Mouse (Mus musculus): ENCODE data around the gene Grm7.

The Grm7 gene

GRCm38 (mm10) chr6:111039099-111039498, 393.7 kb downstream of the Grm7 start:
- DNase-seq = no peak

- DNase-seq = no peak
Measured at GRCm38 (mm10) chr6:111045896-111046295, 400.5 kb downstream of the Grm7 start.

GRCm38 (mm10) chr6:111049247-111049646, 403.9 kb downstream of the Grm7 start:
- DNase-seq = no peak

DNA sequence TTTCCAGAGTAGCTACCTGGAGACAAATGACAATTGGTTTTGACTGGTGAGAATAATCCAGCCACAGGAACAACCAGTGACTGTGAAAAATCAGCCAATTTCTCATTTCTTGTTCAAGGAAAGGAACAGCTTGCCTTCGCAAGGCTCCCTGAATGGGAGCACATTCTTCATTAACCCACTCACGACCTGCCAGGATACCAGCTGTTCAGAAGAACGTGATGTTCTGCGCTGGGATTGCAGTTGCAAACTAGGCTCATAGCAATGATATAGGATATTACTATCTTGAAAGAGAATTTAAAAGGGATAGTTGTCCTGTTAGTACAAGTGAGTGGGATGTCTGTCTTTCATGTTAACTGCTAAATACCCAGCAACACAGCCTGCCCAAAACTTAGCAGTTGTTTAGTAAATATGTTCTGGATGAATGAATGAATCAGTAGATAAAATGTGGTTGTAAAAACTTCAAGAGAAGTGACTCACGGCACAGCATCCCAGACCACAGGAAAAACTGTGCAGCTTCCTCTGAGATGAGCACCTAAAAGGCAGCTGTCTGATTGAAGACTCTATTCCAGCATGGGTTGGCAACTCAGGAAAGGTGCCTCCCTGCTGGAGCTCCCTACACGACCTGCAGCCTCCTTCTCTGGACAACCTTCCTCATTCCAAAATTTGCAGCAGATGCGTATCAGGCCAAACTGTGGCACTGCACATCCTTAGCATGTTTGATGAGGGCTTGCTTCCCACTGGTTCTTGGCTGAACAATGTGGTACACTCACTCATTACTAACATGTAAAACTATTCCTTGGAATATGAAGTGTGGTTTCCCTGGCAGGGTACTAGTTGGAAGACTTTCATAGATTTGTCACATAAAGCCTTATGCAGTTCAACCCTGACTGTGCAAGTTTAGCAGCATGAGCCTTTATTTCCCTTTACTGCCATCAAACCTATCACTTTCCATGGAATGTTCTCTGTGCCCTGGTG, 408.9 kb downstream of the Grm7 start:
- DNase-seq = peak; percentile 15

- DNase-seq = no peak
Measured at GRCm38 (mm10) chr6:111057798-111058197, 412.4 kb downstream of the Grm7 start.

DNA sequence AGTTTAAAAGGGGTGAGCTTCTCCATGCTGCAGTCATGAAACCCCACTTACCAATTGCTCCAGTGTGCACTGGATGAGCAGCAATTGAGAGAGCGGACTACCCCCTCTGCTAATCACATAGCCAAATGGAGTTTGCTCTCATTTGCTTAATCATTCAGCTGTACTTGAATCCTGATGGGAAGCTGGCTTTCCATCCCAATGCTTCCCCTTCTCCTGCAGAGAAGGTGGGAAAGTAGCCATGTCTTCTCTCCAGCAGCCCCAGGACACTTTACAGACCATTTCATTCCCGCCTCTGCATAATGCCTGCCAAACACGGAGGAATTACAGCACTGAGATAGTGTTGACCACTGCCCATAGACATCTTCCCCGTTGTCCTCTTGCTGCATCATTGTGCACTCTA, 414.6 kb downstream of the Grm7 start:
- no peak for DNase-seq

DNA sequence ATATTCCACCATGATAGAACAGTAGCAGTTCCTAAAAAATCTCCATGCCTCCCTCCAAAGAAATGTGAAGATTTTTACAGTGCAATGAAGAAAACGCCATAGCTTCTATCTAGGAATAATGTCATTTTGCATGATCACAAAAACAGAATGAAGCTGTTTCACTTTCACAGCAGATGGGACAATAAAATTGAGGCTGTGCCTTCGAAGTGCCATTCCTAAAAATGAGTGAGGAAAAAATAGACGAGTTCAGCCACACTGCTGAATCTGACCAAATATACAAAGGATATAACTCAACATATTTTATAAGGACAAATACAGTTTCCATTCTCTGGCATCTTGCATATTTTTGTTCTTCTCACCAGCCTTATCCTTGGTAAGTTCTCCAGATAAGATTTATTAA, 439.2 kb downstream of the Grm7 start:
- DNase-seq = no peak

DNA sequence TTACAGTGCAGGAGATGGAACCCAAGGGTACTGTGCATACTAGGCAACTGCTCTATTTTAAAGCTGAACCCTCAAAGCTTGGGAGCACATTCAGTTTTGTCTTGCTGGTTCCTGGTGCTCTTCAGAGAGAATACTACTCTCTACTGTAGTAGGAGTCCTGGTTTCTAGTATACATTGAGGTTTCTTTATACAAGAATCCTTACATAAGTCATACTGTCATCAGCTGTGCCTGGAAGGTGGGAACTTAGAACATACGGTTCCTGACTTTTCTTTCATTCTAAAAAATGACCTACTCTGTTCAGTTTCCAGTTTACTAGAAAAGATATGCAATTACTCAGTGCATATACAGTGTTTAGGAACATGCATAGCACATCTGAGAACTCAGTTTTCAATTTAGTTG, 449.4 kb downstream of the Grm7 start:
- DNase-seq = no peak

- DNase-seq = peak; percentile 14
Measured at GRCm38 (mm10) chr6:111105485-111105884, 460.1 kb downstream of the Grm7 start.

DNA sequence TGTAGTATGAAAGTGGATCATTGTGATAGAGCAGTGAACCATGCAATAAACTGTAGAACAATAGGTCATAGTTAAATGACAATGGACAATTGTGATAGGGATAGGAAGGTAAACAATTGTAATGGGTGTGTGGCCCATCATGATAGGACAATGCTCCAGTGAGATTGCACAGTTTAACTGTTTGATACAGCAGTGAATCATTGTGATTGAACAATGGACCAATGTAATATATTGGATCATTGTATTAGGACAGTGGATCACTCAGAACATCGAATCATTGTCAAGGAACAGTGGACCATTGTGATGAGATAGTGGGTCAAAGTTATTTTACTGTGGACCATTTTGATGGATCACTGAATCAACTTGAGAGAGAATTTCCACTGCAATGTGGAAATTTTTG, 515.7 kb downstream of the Grm7 start:
- DNase-seq = no peak

DNA sequence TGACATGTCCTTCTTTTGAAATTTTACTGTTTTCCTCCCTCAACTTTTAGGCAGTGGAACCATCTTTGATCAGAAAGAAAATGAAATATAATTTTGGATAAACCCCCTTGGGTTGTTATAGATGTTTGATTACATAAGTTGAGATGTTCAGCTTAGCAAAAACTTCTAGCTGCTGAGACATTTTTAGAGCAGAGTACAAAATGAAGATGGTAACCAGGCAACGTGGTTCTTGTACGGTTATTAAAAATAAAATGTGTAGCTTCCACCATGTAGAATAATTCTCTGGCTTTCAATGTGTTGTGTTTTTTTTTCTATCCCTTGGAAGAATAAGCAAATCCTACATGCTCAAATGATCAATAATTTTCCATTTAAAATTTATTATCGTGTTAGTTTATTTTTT, 550.0 kb downstream of the Grm7 start:
- DNase-seq = no peak

- DNase-seq = no peak
Measured at GRCm38 (mm10) chr6:111221083-111221729, 575.8 kb downstream of the Grm7 start.

GRCm38 (mm10) chr6:111255215-111255614, 609.8 kb downstream of the Grm7 start:
- no peak for DNase-seq

DNA sequence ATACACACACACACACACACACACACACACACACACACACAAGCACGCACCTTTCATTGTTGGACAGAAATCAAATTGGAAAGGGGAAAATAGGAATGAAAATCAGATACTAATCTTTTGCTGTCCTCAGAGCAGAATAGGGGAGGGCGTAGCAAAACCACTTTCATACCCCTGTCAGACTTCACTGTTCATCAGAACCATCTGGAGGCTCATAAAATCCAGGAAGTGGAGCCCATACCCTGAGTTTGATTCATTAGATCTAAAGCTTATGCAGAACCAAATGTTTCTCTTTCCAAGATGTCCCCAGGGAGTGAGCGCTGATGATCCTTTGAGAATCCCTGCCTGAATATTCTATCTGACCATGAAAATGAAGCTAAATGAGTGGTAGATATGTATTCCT, 611.6 kb downstream of the Grm7 start:
- DNase-seq = no peak

- no peak for DNase-seq
Measured at GRCm38 (mm10) chr6:111258256-111258655, 612.9 kb downstream of the Grm7 start.

DNA sequence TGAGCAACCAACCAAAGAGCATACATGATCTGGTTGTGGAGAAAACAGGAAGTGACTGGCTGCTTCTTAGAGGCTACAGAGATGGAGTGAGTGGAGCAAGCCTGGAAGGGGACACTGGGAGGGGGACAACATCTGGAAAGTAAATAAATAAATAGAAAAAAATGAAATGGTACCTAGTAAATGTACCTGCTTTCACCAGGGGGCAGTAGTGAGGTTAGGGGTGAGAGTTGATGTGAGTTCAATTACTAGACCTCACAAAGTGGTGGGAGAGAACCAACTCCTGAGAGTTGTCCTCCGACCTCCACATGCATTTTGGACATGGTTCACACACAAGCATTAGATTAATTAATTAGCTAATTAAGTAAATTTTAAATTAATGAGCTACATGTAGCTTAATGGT, 615.8 kb downstream of the Grm7 start:
- DNase-seq = no peak

DNA sequence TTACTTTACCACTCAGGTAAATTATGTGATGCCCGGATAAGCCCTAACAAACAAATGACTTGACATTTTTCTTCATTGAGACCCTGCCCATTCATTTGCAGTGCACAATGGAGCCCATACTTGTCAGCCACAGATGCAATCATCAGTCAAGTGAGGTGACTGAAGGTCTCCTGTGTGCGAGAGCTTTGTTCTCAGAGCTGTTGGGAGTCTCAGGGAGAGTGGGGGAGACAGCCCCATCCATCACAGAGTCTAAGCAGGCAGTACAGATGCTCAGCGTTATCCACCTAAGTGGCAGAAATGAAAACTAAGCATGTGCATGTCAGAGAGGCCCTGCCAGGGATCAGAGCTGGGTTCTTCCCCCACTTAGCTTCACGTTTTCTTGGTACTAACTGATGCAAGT, 631.3 kb downstream of the Grm7 start:
- no peak for DNase-seq

GRCm38 (mm10) chr6:111278516-111278915, 633.1 kb downstream of the Grm7 start:
- DNase-seq = no peak

DNA sequence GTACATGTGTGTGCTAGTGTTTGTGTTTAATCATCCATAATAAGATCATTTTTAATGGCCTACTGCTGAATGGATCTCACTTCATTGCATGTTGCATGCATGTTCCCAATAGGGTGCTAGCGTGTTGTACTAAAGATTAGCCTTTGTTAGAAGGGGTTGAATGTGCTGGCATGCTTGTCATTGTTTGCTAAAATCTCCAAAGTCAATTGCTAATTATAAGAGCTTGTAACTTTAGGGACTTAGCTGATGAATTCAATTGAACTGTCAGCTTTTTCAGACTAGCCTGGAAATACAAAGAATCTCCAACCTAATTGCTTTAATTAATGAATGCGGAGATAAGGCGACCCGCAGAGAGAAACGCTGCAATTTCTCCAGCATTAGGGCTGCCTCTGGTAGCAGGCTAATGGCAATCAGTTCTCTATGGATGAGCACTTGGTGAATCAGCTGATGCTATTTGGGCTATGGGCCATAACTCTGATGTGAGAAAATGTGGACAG, 648.2 kb downstream of the Grm7 start:
- no peak for DNase-seq

- no peak for DNase-seq
Measured at GRCm38 (mm10) chr6:111303912-111304555, 658.7 kb downstream of the Grm7 start.

GRCm38 (mm10) chr6:111361681-111362080, 716.3 kb downstream of the Grm7 start:
- no peak for DNase-seq

DNA sequence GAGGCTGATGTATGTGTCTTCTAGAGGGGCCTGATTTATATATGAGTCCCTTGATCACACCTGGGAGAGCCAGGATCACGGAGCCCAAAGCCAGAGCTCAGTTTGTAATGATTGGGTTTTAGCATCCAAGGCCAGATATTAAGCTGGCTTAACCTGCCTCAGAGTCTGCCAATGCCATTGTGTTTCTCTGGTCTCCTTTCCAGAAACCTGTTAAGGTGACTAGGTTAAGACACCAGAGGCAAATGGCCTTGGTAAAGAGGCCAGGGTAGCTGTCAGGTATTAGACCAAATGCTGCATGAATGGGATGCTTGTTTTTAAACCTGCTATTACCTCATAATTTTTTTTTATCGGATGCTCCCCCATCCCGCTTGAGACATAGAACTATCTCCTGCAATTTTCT, 722.7 kb downstream of the Grm7 start:
- no peak for DNase-seq

GRCm38 (mm10) chr6:111368551-111368950, 723.2 kb downstream of the Grm7 start:
- no peak for DNase-seq

GRCm38 (mm10) chr6:111369013-111369412, 723.6 kb downstream of the Grm7 start:
- no peak for DNase-seq

Measured in right cerebral cortex, postnatal 25 days (tissue).